Mouse (Mus musculus) intestine, embryonic 15.5 days (tissue): ENCODE data around the gene Ctdnep1. TPM values are rescaled to one million over a fixed set of nuclear protein-coding genes. Genes with fewer than 3 reads are reported as not detected.
"Not testable (repeated sequence)": the region's sequence is repeated elsewhere in the genome, so short reads cannot be mapped to it uniquely, and the experiment has no call there.

Experiments used
- ATAC-seq: fragments of 200-750 bp; cut with Nextera tagmentation; 2 replicates; pipeline ENCODE4 v1.8.0; 2017; ENCODE audit warnings: moderate TSS enrichment, moderate library complexity
- H3K27ac ChIP-seq: fragments of 300-500 bp; sonication (generic); 2 replicates; pipeline ENCODE4 v1.5.1; 2015; ENCODE audit warnings: mild to moderate bottlenecking, inconsistent platforms
- H3K27me3 ChIP-seq: fragments of 300-500 bp; sonication (generic); replicated peaks from 2 replicates; pipeline ENCODE4 v1.6.1; 2015; ENCODE audit warnings: inconsistent platforms
- H3K36me3 ChIP-seq: fragments of 300-500 bp; sonication (generic); 2 replicates; pipeline ENCODE4 v1.6.1; 2015; ENCODE audit warnings: inconsistent platforms
- H3K4me1 ChIP-seq: fragments of 300-500 bp; sonication (generic); replicated peaks from 2 replicates; pipeline ENCODE4 v1.6.1; 2015; ENCODE audit warnings: inconsistent platforms
- H3K4me2 ChIP-seq: fragments of 300-500 bp; sonication (generic); replicated peaks from 2 replicates; pipeline ENCODE4 v1.6.1; 2015; ENCODE audit warnings: mild to moderate bottlenecking, inconsistent platforms
- H3K4me3 ChIP-seq: fragments of 300-500 bp; sonication (generic); replicated peaks from 2 replicates; pipeline ENCODE4 v1.5.1; 2015; ENCODE audit warnings: inconsistent platforms
- H3K9ac ChIP-seq: fragments of 300-500 bp; sonication (generic); 2 replicates; pipeline ENCODE4 v1.6.1; 2015; ENCODE audit warnings: inconsistent platforms
- H3K9me3 ChIP-seq: fragments of 300-500 bp; sonication (generic); 2 replicates; pipeline ENCODE4 v1.6.1; 2016; ENCODE audit warnings: inconsistent platforms
- WGBS: fragments of 180-500 bp; shearing (Covaris S2); methylation state at CpG from one replicate; pipeline ENCODE4 v1.1.7; 2015; 5-methylcytosine and 5-hydroxymethylcytosine counted together
- polyA plus RNA-seq: library from polyadenylated mRNA; unstranded; fragments of >200 nt; fragmentation: Nextera tagmentation; extraction: Ambion mirVana; gene quantifications from 2 replicates; pipeline ENCODE4 v1.2.1, GENCODE M21; 2015

The Ctdnep1 gene
- polyA plus RNA-seq, 1 experiment from 2014 or later = 23.2 TPM

GRCm38 (mm10) chr11:69953267-69953915 is 27.6 kb upstream of the Ctdnep1 start:
- Histone ChIP-seq H3K27me3 (no peaks in the 10 kb centered on the region), H3K9me3 (no peaks in the 10 kb centered on the region), H3K9ac (no peak overlapping the region), H3K4me3 (no peak overlapping the region), H3K4me2 (peak overlapping the region; percentile 28; the same call in 1 of the 2 replicates), H3K4me1 (peaks cover 5% of the 10 kb centered on the region; the same call in 1 of the 2 replicates), H3K36me3 (no peaks in the 10 kb centered on the region), H3K27ac (peak overlapping the region; percentile 40; the same call in 1 of the 2 replicates)
- peak; percentile 58 for ATAC-seq
- WGBS = 35% methylated on average over 11 of the region's 11 CpGs

DNA sequence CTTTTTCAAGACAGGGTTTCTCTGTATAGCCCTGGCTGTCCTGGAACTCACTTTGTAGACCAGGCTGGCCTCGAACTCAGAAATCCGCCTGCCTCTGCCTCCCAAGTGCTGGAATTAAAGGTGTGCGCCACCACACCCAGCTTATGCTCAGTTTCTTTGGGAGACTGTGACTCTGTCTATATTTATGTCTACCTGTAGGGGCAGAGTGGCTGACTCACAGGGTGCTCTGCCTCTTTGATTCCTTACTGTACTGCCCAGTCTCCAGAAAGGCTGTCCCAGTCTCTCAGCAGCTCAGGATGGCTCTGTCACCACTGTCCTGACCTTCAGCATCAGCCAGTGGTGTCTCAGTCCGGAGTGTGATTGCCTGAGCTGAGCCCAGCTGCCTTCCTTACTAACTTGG is 25.3 kb upstream of the Ctdnep1 start:
- ATAC-seq, H3K36me3 ChIP-seq, H3K9ac ChIP-seq, H3K9me3 ChIP-seq, H3K27ac ChIP-seq, H3K4me1 ChIP-seq, H3K4me3 ChIP-seq, H3K27me3 ChIP-seq, H3K4me2 ChIP-seq: not testable (repeated sequence)
- WGBS = 78% methylated on average over 4 of the region's 4 CpGs

DNA sequence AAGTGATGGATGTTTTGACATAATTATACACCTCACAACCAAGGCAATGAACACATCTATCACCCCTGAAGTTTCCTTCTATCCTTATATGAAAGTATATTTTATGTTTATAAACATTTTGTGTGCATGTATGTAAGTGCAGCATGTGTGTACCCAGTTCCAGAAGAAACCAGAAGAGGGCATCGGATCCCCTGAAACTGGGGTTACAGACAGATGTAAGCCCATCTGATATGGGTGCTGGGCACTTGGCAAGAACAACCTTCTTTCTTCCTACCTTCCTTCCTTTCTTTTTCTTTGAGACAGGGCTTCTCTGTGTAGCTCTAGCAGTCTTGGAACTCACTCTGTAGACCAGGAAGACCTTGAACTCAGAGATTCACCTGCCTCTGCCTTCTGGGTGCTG is 24.7 kb upstream of the Ctdnep1 start:
- ATAC-seq = no peak

GRCm38 (mm10) chr11:69960616-69961015 is 20.3 kb upstream of the Ctdnep1 start:
- 0 out of 2 replicates have a peak, but pooled peaks cover 3% of the 10 kb centered on the region for H3K4me1 ChIP-seq
- no peak overlapping the region for H3K9ac ChIP-seq
- H3K4me3 ChIP-seq = no peak overlapping the region
- 40% methylated on average over 5 of the region's 5 CpGs for WGBS
- no peaks in the 10 kb centered on the region for H3K36me3 ChIP-seq
- H3K27ac ChIP-seq = peak overlapping the region; percentile 89
- H3K9me3 ChIP-seq = no peaks in the 10 kb centered on the region
- H3K27me3 ChIP-seq = peaks cover 16% of the 10 kb centered on the region
- peak overlapping the region; percentile 38 for H3K4me2 ChIP-seq
- ATAC-seq = no peak

More for the DNA sequence above, 24.7 kb upstream of the Ctdnep1 start:
- H3K4me1 ChIP-seq = no peaks in the 10 kb centered on the region
- no peak overlapping the region for H3K9ac ChIP-seq
- H3K27me3 ChIP-seq = no peaks in the 10 kb centered on the region
- WGBS = 67% methylated on average over 1 of the region's 1 CpGs
- H3K9me3 ChIP-seq = no peaks in the 10 kb centered on the region
- no peak overlapping the region for H3K27ac ChIP-seq
- H3K4me2 ChIP-seq = no peak overlapping the region
- no peaks in the 10 kb centered on the region for H3K36me3 ChIP-seq
- H3K4me3 ChIP-seq = no peak overlapping the region

DNA sequence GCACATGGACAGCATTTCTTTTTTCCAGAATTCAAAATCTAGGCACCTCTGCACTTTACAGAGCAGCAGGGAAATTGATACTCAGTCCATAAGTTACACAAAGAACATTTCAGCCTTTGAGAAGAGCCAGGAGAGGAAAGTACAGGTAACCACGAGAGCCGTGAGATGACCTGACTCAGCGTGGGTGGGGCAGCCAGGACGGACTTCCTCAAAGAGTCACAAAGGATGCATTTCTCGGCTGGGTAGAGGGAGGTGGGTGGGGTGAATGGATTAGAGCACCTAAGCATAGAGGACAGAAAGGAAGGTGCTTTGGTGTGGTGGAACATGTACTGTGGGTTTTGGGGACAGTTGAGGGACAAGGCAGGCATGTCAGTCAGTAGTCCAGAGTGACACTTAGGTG is 19.1 kb upstream of the Ctdnep1 start:
- ATAC-seq = peak; percentile 19; the same call in 1 of the 2 replicates

GRCm38 (mm10) chr11:69964650-69965270 is 16.2 kb upstream of the Ctdnep1 start, which contains the start of gene Cldn7:
Cldn7 (plus strand) TSS chr11:69964779.
- peak within 1 kb of the TSS; percentile 89 for H3K27ac ChIP-seq
- no peaks in the 10 kb centered on the region for H3K9me3 ChIP-seq
- peak within 1 kb of the TSS; percentile 47 for H3K4me3 ChIP-seq
- peak within 1 kb of the TSS; percentile 55 for H3K4me2 ChIP-seq
- 8% methylated on average over 24 of the region's 24 CpGs for WGBS
- peaks cover 28% of the 10 kb centered on the region for H3K27me3 ChIP-seq
- peak within 1 kb of the TSS; percentile 52 for H3K9ac ChIP-seq
- ATAC-seq = no peak
- no peaks in the 10 kb centered on the region for H3K36me3 ChIP-seq
- H3K4me1 ChIP-seq = peaks cover 3% of the 10 kb centered on the region; the same call in 1 of the 2 replicates

More for the DNA sequence above, 19.1 kb upstream of the Ctdnep1 start:
- no peak overlapping the region for H3K4me3 ChIP-seq
- H3K27me3 ChIP-seq = peaks cover 27% of the 10 kb centered on the region
- 20% methylated on average over 5 of the region's 5 CpGs for WGBS
- peaks cover 3% of the 10 kb centered on the region; the same call in 1 of the 2 replicates for H3K4me1 ChIP-seq
- H3K9ac ChIP-seq = peak overlapping the region; percentile 17; the same call in 1 of the 2 replicates
- peak overlapping the region; percentile 89 for H3K27ac ChIP-seq
- no peaks in the 10 kb centered on the region for H3K9me3 ChIP-seq
- no peaks in the 10 kb centered on the region for H3K36me3 ChIP-seq
- peak overlapping the region; percentile 34; the same call in 1 of the 2 replicates for H3K4me2 ChIP-seq

DNA sequence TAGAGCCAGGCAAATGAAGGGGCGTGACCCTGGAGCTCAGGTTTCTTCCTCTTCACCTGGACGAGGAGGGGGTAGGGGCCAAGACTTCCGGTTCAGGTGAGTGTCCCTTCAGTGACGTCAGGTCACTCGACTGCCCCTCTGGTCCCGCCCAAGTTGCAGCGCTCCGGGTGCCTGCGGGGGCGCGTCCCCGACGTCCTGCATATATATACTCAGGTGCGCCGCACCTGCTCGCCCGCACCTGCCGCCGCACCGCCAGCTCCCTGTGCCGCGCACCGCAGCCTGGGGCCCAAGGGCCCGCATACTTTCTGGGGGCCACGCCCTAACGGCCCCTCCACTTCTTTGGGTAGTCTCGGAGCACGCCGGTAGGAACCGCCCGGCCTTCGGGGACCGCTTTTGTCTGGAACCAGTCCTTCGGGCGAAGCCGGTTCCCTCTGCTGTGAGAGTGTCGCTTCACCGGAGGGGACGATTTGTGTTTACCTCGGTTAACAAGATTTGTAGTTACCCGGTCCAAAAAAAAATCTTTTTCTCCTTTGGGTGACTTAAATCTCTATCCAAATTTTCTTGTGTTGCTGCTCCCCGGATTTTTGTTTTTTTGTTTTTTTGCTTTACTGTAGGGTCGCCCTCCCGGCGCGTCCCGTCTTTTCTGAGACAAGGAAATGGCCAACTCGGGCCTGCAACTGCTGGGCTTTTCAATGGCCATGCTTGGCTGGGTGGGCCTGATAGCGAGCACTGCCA is 15.5 kb upstream of the Ctdnep1 start:
- peaks cover 28% of the 10 kb centered on the region for H3K27me3 ChIP-seq
- peak; percentile 71 for ATAC-seq
- 3% methylated on average over 49 of the region's 49 CpGs for WGBS

DNA sequence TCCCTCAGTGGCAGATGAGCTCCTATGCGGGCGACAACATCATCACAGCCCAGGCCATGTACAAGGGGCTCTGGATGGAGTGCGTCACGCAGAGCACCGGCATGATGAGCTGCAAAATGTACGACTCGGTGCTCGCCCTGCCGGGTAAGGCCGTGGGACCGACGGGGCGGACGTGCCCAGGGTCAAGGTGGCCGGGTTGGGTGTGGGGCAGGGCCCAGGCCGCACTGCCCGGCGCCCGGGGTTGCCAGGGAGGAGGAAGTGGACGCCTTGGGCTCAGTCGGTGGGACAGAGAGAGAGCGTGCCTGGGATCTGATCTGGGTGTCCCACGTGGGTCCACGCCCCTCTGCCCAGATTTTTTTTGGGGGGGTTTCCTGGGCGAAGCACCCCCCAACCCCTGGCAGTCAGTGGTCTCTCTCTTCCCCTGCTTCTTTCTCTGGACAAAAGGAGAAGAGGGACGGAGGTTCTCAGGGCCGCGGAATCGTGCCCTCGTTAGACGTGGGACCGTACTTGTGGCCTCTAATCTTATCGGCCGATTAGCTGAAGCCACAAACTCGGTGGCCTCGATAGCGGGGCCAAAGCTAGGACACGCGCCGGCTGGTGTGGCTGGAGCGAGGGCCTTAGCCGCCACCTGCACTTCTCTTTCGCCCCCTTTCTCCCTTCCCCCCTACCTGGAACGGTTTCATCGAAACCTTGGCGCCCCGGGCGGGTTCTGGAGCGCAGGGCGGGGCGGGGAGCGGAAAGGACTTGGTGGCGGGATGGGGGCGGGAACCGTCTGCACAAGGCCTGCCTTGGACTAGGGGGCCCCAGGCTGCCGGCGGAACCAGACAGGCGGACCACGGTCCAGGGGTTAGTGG is 14.7 kb upstream of the Ctdnep1 start:
- Histone ChIP-seq H3K4me3 (peak overlapping the region; percentile 47), H3K36me3 (0 out of 2 replicates have a peak, but pooled peaks cover 4% of the 10 kb centered on the region), H3K4me1 (peaks cover 3% of the 10 kb centered on the region; the same call in 1 of the 2 replicates), H3K9me3 (no peaks in the 10 kb centered on the region), H3K27me3 (peaks cover 28% of the 10 kb centered on the region), H3K4me2 (peak overlapping the region; percentile 62), H3K9ac (peak overlapping the region; percentile 59), H3K27ac (peak overlapping the region; percentile 89)
- WGBS = 1% methylated on average over 59 of the region's 59 CpGs
- peak; percentile 72 for ATAC-seq

More for the DNA sequence above, 15.5 kb upstream of the Ctdnep1 start:
- no peaks in the 10 kb centered on the region for H3K9me3 ChIP-seq
- peak overlapping the region; percentile 62 for H3K4me2 ChIP-seq
- peaks cover 3% of the 10 kb centered on the region; the same call in 1 of the 2 replicates for H3K4me1 ChIP-seq
- peak overlapping the region; percentile 89 for H3K27ac ChIP-seq
- peak overlapping the region; percentile 47 for H3K4me3 ChIP-seq
- 0 out of 2 replicates have a peak, but pooled peaks cover 3% of the 10 kb centered on the region for H3K36me3 ChIP-seq
- peak overlapping the region; percentile 59 for H3K9ac ChIP-seq

DNA sequence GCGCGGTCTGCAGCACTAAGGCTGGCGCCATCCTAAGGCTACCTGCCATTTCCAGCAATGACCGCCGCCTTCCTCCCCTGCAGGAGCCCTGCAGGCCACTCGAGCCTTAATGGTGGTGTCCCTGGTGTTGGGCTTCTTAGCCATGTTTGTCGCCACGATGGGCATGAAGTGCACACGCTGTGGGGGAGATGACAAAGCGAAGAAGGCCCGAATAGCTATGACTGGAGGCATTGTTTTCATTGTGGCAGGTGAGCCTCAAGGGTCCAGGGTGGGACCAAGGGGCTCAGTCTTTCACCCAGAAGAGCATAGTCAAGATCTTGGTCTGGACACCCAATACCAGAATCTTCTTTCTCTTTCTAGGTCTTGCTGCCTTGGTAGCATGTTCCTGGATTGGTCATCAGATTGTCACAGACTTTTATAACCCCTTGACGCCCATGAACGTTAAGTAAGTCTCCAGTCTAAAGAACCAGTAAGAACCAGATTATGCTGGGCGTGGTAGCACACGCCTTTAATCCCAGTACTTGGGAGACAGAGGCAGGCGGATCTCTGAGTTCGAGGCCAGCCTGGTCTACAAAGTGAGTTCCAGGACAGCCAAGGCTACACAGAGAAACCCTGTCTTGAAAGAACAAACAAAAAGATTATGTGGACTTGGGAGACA is 14.0 kb upstream of the Ctdnep1 start:
- Histone ChIP-seq H3K4me1 (peaks cover 3% of the 10 kb centered on the region; the same call in 1 of the 2 replicates), H3K27ac (peak overlapping the region; percentile 89), H3K9me3 (no peaks in the 10 kb centered on the region), H3K4me2 (peak overlapping the region; percentile 62), H3K9ac (peak overlapping the region; percentile 59), H3K4me3 (peak overlapping the region; percentile 47), H3K27me3 (peaks cover 28% of the 10 kb centered on the region), H3K36me3 (0 out of 2 replicates have a peak, but pooled peaks cover 7% of the 10 kb centered on the region)
- WGBS = 30% methylated on average over 17 of the region's 17 CpGs
- ATAC-seq = no peak

GRCm38 (mm10) chr11:69968793-69969192 is 12.2 kb upstream of the Ctdnep1 start:
- H3K4me3 ChIP-seq = no peak overlapping the region
- peak overlapping the region; percentile 62 for H3K4me2 ChIP-seq
- H3K36me3 ChIP-seq = peaks cover 16% of the 10 kb centered on the region
- no peaks in the 10 kb centered on the region; the same call in 1 of the 2 replicates for H3K4me1 ChIP-seq
- peak overlapping the region; percentile 81 for H3K27ac ChIP-seq
- no peaks in the 10 kb centered on the region for H3K9me3 ChIP-seq
- H3K9ac ChIP-seq = no peak overlapping the region; the same call in 1 of the 2 replicates
- peak; percentile 52 for ATAC-seq
- peaks cover 26% of the 10 kb centered on the region for H3K27me3 ChIP-seq
- 55% methylated on average over 4 of the region's 4 CpGs for WGBS

DNA sequence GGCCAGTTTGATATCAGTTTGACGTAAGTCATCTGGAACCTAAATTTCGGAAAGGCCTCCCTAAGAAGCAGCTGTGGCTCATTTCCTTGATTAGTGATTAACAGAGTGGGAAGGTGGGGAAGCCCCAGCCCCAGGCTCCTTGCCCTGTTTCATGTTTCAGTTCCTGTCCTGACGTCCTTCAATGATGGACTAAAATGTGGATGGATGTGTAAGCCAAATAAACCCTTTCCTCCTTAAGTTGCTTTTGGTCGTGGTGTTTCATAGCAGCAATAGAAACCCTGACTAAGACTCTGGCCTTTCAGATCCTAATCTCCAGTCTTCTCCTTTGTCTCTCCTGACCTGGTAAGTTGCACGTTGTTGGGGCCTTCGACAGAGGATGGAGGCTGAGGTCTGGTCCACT is 10.7 kb upstream of the Ctdnep1 start:
- Histone ChIP-seq H3K36me3 (peaks cover 26% of the 10 kb centered on the region), H3K9ac (no peak overlapping the region), H3K4me3 (no peak overlapping the region), H3K9me3 (no peaks in the 10 kb centered on the region), H3K27ac (peak overlapping the region; percentile 81), H3K4me1 (no peaks in the 10 kb centered on the region; the same call in 1 of the 2 replicates), H3K4me2 (no peak overlapping the region), H3K27me3 (peaks cover 14% of the 10 kb centered on the region)
- ATAC-seq = no peak
- WGBS = 64% methylated on average over 6 of the region's 6 CpGs
